Mouse (Mus musculus) hindbrain, embryonic 14.5 days (tissue): ENCODE data around the gene Gm6793. TPM values are rescaled to one million over a fixed set of nuclear protein-coding genes. Genes with fewer than 3 reads are reported as not detected.

Experiments used
- ATAC-seq: fragments of 200-750 bp; cut with Nextera tagmentation; 2 replicates; pipeline ENCODE4 v1.8.0; 2017; ENCODE audit warnings: moderate number of reproducible peaks, mild to moderate bottlenecking, moderate TSS enrichment, moderate library complexity; ENCODE audit not compliant: low FRiP score
- DNase-seq: peaks from one replicate; pipeline ENCODE4 v3.0.0-alpha.2; 2015; ENCODE audit warnings: low spot score
- H3K27ac ChIP-seq: fragments of 300-500 bp; sonication (generic); 2 replicates; pipeline ENCODE4 v1.5.1; 2014; ENCODE audit warnings: mild to moderate bottlenecking, moderate library complexity
- H3K27me3 ChIP-seq: fragments of 300-500 bp; sonication (generic); 2 replicates; pipeline ENCODE4 v1.6.1; 2014; ENCODE audit warnings: mild to moderate bottlenecking, low read length, mixed read lengths; ENCODE audit not compliant: control insufficient read depth, insufficient read depth
- H3K36me3 ChIP-seq: fragments of 300-500 bp; sonication (generic); replicated peaks from 2 replicates; pipeline ENCODE4 v1.6.1; 2014; ENCODE audit not compliant: control insufficient read depth, insufficient read depth
- H3K4me1 ChIP-seq: fragments of 300-500 bp; sonication (generic); replicated peaks from 2 replicates; pipeline ENCODE4 v1.6.1; 2014; ENCODE audit warnings: antibody characterized with exemption, low read length, mixed read lengths; ENCODE audit not compliant: control insufficient read depth, insufficient read depth
- H3K4me2 ChIP-seq: fragments of 300-500 bp; sonication (generic); replicated peaks from 2 replicates; pipeline ENCODE4 v1.6.1; 2014; ENCODE audit warnings: mild to moderate bottlenecking, moderate library complexity
- H3K4me3 ChIP-seq: fragments of 300-500 bp; sonication (generic); replicated peaks from 2 replicates; pipeline ENCODE4 v1.5.1; 2014; ENCODE audit warnings: mild to moderate bottlenecking, low read length
- H3K9ac ChIP-seq: fragments of 300-500 bp; sonication (generic); 2 replicates; pipeline ENCODE4 v1.6.1; 2014
- H3K9me3 ChIP-seq: fragments of 300-500 bp; sonication (generic); 2 replicates; pipeline ENCODE4 v1.6.1; 2016; ENCODE audit warnings: low read length; ENCODE audit not compliant: control insufficient read depth
- WGBS: fragments of 180-500 bp; shearing (Covaris S2); extraction: QIAGEN DNeasy Blood & Tissue Kit; methylation state at CpG from one replicate; pipeline ENCODE4 v1.1.7; 2014; 5-methylcytosine and 5-hydroxymethylcytosine counted together
- polyA plus RNA-seq: library from polyadenylated mRNA; unstranded; fragments of >200 nt; fragmentation: Nextera tagmentation; extraction: Ambion mirVana; gene quantifications from 2 replicates; pipeline ENCODE4 v1.2.1, GENCODE M21; 2014

Gm6793 gene
- 0.39 and 1.2 TPM in 2 replicates for polyA plus RNA-seq

DNA sequence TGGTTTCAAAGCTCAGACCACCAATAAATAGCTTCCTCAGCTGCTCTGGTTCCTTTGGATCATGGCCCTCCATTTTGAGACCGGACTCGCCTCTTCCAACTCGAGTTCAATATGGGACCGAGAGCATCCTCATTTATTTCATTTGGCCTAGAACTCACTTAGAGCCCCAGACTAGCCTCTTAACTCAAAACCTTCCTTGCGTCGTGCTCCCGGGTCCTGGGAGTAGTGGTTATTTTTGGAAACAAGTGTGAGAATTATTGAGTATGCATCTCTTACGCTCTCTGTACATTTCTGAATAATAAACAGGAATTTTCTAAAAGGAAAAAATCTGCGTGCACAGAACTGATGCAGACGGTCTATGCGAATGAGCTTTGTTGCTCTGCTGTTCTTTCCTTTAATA is at the start of gene Gm6793:
Gm6793 (minus strand) TSS at position 101 of the 400 bp plus-strand sequence.
- H3K4me2 ChIP-seq, result no peak within 1 kb of the TSS
- no peak within 1 kb of the TSS for H3K9ac ChIP-seq
- H3K4me3 ChIP-seq, result no peak within 1 kb of the TSS
- no peak for ATAC-seq
- no peaks in the 10 kb centered on the region for H3K27me3 ChIP-seq
- peaks cover 19% of the 10 kb centered on the region for H3K4me1 ChIP-seq
- peaks cover 48% of the 10 kb centered on the region for H3K36me3 ChIP-seq
- no peak for DNase-seq
- 96% methylated on average over 11 of the region's 11 CpGs for WGBS
- H3K27ac ChIP-seq, result no peak within 1 kb of the TSS
- no peaks in the 10 kb centered on the region for H3K9me3 ChIP-seq

DNA sequence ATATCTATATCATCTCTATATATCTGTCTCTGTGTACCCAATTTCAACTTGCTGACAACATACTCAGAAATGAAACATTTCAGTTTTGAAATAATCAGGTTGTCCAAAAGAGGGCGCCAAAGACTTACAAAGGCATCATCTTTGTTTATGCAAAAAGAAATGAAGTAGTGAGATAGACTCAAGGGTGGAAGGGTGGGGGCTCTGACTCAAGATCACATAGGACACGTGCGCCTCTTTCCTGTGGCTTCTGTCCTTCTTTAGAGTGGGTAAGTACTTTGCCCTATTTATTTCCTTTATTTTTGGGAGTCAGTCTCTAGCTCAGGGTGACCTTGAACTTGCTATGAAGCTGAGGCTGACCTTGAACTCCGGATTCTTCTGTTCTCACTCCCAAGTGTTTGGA is 46.5 kb upstream of the Gm6793 start:
- Histone ChIP-seq H3K27me3 (no peaks in the 10 kb centered on the region), H3K4me1 (no peaks in the 10 kb centered on the region), H3K9me3 (no peaks in the 10 kb centered on the region), H3K27ac (no peak overlapping the region), H3K36me3 (no peaks in the 10 kb centered on the region), H3K4me2 (no peak overlapping the region), H3K9ac (no peak overlapping the region), H3K4me3 (no peak overlapping the region)
- DNase-seq (peak; percentile 94), ATAC-seq (no peak)
- WGBS, result 39% methylated on average over 4 of the region's 4 CpGs

DNA sequence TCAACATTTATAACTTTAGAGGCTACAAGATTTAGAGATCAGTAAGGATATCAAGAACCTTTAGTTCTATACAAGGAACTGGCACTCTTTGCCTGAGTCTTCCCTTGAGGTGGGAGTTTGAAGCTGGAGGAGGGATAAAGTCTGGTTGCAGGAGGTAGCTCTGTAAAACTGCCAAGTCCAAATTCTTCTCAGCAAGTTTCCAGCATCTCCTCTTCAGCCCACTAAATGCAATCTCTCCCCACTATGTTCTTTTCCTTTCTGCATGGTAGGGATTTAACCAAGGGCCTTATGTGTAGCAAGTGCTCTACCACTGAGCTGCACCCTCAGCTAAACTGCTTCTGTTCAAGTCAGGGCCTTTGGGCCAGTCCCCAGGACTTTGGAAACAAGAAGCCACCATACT is 39.6 kb upstream of the Gm6793 start:
- Histone ChIP-seq H3K36me3 (no peaks in the 10 kb centered on the region), H3K27me3 (no peaks in the 10 kb centered on the region)
- ATAC-seq, result no peak

DNA sequence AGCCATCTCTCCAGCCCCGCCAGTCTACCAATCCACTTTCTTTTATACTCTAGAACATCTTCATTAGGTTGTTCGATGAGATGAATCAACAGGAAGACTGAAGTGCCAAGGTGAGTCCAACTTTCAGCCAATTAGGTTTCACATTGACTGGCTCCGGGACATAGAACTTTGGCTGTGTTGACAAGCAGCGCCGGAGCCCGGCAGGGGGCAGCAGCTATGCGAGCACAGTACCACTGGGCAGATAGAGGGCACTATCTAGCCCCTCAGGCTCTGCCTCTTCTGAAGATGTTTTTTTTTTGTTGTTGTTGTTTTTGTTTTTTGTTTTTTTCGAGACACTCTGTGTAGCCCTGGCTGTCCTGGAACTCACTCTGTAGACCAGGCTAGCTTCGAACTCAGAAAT is 36.7 kb upstream of the Gm6793 start:
- ATAC-seq, result no peak
- no peak for DNase-seq
- Histone ChIP-seq H3K4me1 (no peaks in the 10 kb centered on the region), H3K9me3 (no peaks in the 10 kb centered on the region), H3K4me2 (no peak overlapping the region), H3K27ac (no peak overlapping the region), H3K27me3 (no peaks in the 10 kb centered on the region), H3K9ac (no peak overlapping the region), H3K4me3 (no peak overlapping the region), H3K36me3 (no peaks in the 10 kb centered on the region)
- WGBS, result 83% methylated on average over 9 of the region's 9 CpGs

More for the DNA sequence above, 39.6 kb upstream of the Gm6793 start:
- no peak for DNase-seq
- no peak overlapping the region for H3K27ac ChIP-seq
- no peak overlapping the region for H3K4me2 ChIP-seq
- no peak overlapping the region for H3K9ac ChIP-seq
- H3K4me1 ChIP-seq, result no peaks in the 10 kb centered on the region
- no peak overlapping the region for H3K4me3 ChIP-seq
- H3K9me3 ChIP-seq, result no peaks in the 10 kb centered on the region

DNA sequence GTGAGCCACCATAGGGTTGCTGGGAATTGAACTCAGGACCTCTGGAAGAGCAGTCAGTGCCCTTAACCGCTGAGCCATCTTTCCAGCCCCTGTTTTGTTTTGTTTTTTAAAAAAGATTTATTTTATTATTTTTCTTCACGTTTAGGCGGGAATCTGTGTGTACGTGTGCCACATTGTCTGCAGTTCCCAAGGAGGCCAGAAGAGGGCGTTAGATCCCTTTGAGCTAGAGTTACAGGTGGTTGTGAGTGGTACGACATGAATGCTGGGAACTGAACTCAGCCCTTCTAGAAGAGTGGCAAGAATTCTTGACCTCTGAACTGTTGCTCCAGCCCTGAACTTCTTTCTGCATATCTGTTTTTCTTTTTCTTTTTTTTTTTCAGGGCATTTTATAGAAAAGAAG is 35.1 kb upstream of the Gm6793 start:
- 82% methylated on average over 6 of the region's 6 CpGs for WGBS
- no peak overlapping the region for H3K27ac ChIP-seq
- no peaks in the 10 kb centered on the region for H3K36me3 ChIP-seq
- ATAC-seq (no peak), DNase-seq (no peak)
- H3K4me2 ChIP-seq, result no peak overlapping the region
- H3K9ac ChIP-seq, result no peak overlapping the region
- no peaks in the 10 kb centered on the region for H3K9me3 ChIP-seq
- H3K4me3 ChIP-seq, result no peak overlapping the region
- no peaks in the 10 kb centered on the region for H3K27me3 ChIP-seq
- no peaks in the 10 kb centered on the region for H3K4me1 ChIP-seq

DNA sequence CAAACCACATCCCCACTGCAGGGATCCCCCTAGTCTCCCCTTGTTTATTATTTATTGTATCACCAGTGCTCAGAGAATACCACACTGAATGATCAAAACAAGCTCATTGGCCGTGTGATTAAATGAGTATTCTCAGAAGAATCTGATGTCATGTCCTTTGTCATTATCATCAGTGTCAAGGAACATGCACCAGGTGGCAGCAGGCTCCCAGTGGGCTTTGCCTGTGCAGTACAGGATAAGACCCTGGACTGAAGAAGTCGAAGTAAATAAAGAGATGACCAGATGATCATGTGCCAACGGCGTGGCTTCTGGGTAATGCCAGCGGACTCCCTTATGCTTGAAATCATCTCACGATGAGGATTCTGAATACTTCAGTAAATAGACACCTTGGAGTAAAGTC is 33.5 kb upstream of the Gm6793 start:
- Histone ChIP-seq H3K4me1 (no peaks in the 10 kb centered on the region), H3K4me2 (no peak overlapping the region), H3K36me3 (no peaks in the 10 kb centered on the region), H3K9me3 (no peaks in the 10 kb centered on the region), H3K27me3 (no peaks in the 10 kb centered on the region), H3K4me3 (no peak overlapping the region), H3K27ac (no peak overlapping the region), H3K9ac (no peak overlapping the region)
- ATAC-seq, result no peak
- WGBS, result 75% methylated on average over 6 of the region's 6 CpGs
- DNase-seq, result no peak

DNA sequence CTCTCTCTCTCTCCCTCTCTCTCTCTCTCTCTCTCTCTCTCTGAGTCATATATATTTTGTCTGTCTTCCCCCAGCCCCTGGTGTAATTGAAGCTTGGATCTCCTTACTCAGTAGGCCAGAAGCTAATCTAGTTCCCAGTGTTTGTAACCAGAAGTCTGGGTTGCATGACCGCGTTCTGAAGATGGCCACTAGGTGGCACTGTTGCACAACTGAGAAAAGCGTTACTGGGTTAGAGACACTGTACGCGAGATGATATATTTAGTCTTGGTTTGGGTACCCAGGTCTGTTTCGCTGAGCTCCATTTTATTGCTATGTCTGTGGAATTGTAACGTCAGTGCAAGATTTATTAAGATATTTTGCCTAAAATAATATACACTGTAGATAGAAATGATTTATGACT is 31.1 kb upstream of the Gm6793 start:
- no peaks in the 10 kb centered on the region for H3K4me1 ChIP-seq
- H3K9me3 ChIP-seq, result no peaks in the 10 kb centered on the region
- H3K4me3 ChIP-seq, result no peak overlapping the region
- peak; percentile 70; the same call in 1 of the 2 replicates for ATAC-seq
- H3K36me3 ChIP-seq, result no peaks in the 10 kb centered on the region
- no peak overlapping the region for H3K9ac ChIP-seq
- no peak overlapping the region for H3K27ac ChIP-seq
- DNase-seq, result peak; percentile 98
- no peak overlapping the region for H3K4me2 ChIP-seq
- H3K27me3 ChIP-seq, result no peaks in the 10 kb centered on the region
- 4% methylated on average over 7 of the region's 7 CpGs for WGBS

DNA sequence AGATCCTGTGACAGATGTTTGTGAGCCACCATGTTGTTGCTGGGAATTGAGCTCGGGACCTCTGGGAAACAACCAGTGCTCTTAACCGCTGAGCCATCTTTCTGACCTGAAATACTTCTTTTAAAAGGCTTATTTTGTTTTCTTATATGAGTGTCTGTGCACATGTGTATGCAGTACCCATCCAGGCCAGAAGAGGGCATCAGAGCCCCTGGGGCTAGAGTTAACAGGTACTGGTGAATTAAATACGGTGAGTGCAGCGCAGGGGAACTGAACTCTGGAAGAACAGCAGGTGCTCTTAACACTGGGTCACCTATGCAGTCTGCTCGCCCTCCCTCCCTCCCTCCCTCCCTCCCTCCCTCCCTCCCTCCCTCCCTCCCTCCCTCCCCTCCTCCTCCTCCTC is 30.3 kb upstream of the Gm6793 start:
- Histone ChIP-seq H3K4me2 (no peak overlapping the region), H3K4me3 (no peak overlapping the region), H3K36me3 (no peaks in the 10 kb centered on the region), H3K27ac (no peak overlapping the region), H3K27me3 (no peaks in the 10 kb centered on the region), H3K4me1 (no peaks in the 10 kb centered on the region), H3K9me3 (no peaks in the 10 kb centered on the region), H3K9ac (no peak overlapping the region)
- DNase-seq (no peak), ATAC-seq (no peak)
- WGBS, result 83% methylated on average over 5 of the region's 5 CpGs

DNA sequence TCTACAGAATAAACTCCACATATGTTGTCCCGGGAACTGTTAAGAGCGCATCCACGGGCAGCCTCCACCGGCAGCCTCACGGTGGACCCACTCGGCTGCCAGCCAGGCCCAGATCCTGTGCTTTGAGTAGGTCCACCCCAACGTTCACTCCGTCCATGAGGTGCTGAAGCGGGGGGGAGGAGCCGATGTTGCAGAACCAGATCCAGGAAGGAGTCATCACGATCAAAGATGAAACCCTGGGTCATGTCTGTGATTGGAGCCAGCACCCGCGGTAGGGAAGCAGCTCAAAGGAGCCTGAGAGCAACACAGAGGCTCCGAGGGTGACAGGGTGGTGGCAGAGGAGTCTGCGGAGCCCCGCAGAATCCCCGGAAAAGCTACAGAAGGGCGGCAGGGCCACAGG is 22.7 kb upstream of the Gm6793 start:
- Histone ChIP-seq H3K4me2 (no peak overlapping the region), H3K27ac (no peak overlapping the region), H3K9me3 (no peaks in the 10 kb centered on the region), H3K4me1 (no peaks in the 10 kb centered on the region), H3K4me3 (no peak overlapping the region), H3K27me3 (no peaks in the 10 kb centered on the region), H3K36me3 (no peaks in the 10 kb centered on the region), H3K9ac (no peak overlapping the region)
- WGBS, result 83% methylated on average over 18 of the region's 18 CpGs
- ATAC-seq, result no peak
- DNase-seq, result no peak

DNA sequence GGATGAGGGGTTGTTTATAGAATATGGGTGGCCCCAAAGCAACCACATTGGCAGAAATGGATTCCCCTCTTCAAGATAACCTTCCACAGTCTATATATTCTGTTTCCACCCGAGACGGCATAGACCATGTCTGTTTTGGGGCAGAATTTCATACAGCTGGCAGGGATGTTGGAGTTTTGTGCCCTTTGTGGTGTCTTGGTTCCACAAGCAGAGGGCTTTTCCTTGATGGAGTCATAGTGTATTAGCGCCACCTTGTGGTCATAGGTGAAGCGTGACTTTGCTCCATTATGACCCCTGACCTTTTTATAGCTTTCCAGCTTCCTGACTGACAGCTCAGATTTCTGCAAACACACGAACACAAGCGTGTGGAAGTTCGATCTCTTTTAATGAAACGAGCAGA is 19.8 kb upstream of the Gm6793 start:
- no peak overlapping the region for H3K27ac ChIP-seq
- H3K4me2 ChIP-seq, result no peak overlapping the region
- H3K9ac ChIP-seq, result no peak overlapping the region
- no peaks in the 10 kb centered on the region for H3K36me3 ChIP-seq
- no peaks in the 10 kb centered on the region for H3K9me3 ChIP-seq
- no peak overlapping the region for H3K4me3 ChIP-seq
- 14% methylated on average over 8 of the region's 8 CpGs for WGBS
- no peaks in the 10 kb centered on the region for H3K4me1 ChIP-seq
- DNase-seq (peak; percentile 64), ATAC-seq (no peak)
- H3K27me3 ChIP-seq, result no peaks in the 10 kb centered on the region
